ENCODE assay signal across 27 mouse cellular contexts in genomic region chr8:30962207-30962606, GRCm38 (mm10).
DNase-seq lines count a peak whose midpoint lies in the region; ATAC-seq lines count a peak whose summit lies in the region.
"Had no signal": no experiment of that assay in that cellular context is flagged by ENCODE, and none has a peak within 500 bp of the region (broad histone marks: within the 10 kb centered on the region; RNA-seq: fewer than 3 reads in every experiment).

No protein-coding gene starts in this region.

- H3K4me3 ChIP-seq in midbrain, embryonic 12.5 days, result no peak overlapping the region
- no peak overlapping the region for H3K4me3 ChIP-seq in midbrain, embryonic 16.5 days (ENCODE audit: low read depth, low read length)
- no peak overlapping the region for H3K4me3 ChIP-seq in embryonic facial prominence, embryonic 14.5 days (ENCODE audit: low read depth, low read length)
- H3K4me3 ChIP-seq: embryonic facial prominence, embryonic 15.5 days; heart, embryonic 12.5 days; heart, embryonic 15.5 days; hindbrain, embryonic 10.5 days had no signal

- H3K27me3 ChIP-seq in midbrain, embryonic 12.5 days, result peaks cover 5% of the 10 kb centered on the region
- no peaks in the 10 kb centered on the region for H3K27me3 ChIP-seq in midbrain, embryonic 16.5 days (ENCODE audit: control insufficient read depth, insufficient read depth, low read depth, low read length)
- no peaks in the 10 kb centered on the region for H3K27me3 ChIP-seq in embryonic facial prominence, embryonic 14.5 days (replicated peaks; ENCODE audit: control insufficient read depth, insufficient read depth, low read length)
- H3K27me3 ChIP-seq: embryonic facial prominence, embryonic 15.5 days; heart, embryonic 12.5 days; heart, embryonic 15.5 days had no signal

- H3K27ac ChIP-seq in midbrain, embryonic 12.5 days (replicated peaks), result no peak overlapping the region
- H3K27ac ChIP-seq in midbrain, embryonic 16.5 days (ENCODE audit: low read length), result no peak overlapping the region
- H3K27ac ChIP-seq in embryonic facial prominence, embryonic 14.5 days (replicated peaks; ENCODE audit: low read depth, low read length), result no peak overlapping the region
- H3K27ac ChIP-seq: embryonic facial prominence, embryonic 15.5 days; heart, embryonic 15.5 days; hindbrain, embryonic 10.5 days; hindbrain, postnatal 0 days had no signal

- H3K4me1 ChIP-seq in midbrain, embryonic 12.5 days, result 0 out of 2 replicates have a peak, but pooled peaks cover 5% of the 10 kb centered on the region
- H3K4me1 ChIP-seq in midbrain, embryonic 16.5 days (ENCODE audit: control insufficient read depth, insufficient read depth, low read length), result peaks cover 6% of the 10 kb centered on the region
- H3K4me1 ChIP-seq in embryonic facial prominence, embryonic 14.5 days (ENCODE audit: control insufficient read depth, insufficient read depth, low read length), result no peaks in the 10 kb centered on the region

- H3K9ac ChIP-seq in midbrain, embryonic 12.5 days (replicated peaks), result no peak overlapping the region
- no peak overlapping the region for H3K9ac ChIP-seq in midbrain, embryonic 16.5 days (ENCODE audit: low read depth, low read length)
- no peak overlapping the region for H3K9ac ChIP-seq in embryonic facial prominence, embryonic 14.5 days (ENCODE audit: low read depth, low read length)
- H3K9ac ChIP-seq: embryonic facial prominence, embryonic 15.5 days; heart, embryonic 12.5 days; heart, embryonic 15.5 days had no signal

- H3K9me3 ChIP-seq in midbrain, embryonic 12.5 days, result no peaks in the 10 kb centered on the region
- H3K9me3 ChIP-seq in midbrain, embryonic 16.5 days (replicated peaks; ENCODE audit: control insufficient read depth, low read length, poor library complexity, severe bottlenecking), result no peaks in the 10 kb centered on the region
- no peaks in the 10 kb centered on the region for H3K9me3 ChIP-seq in embryonic facial prominence, embryonic 14.5 days (ENCODE audit: control insufficient read depth, low read length)
- H3K9me3 ChIP-seq: embryonic facial prominence, embryonic 15.5 days; heart, embryonic 12.5 days; heart, embryonic 15.5 days; hindbrain, embryonic 10.5 days had no signal

- WGBS in midbrain, embryonic 12.5 days, result 78% methylated on average over 3 of the region's 3 CpGs
- 57% methylated on average over 3 of the region's 3 CpGs for whole genome bisulfite sequencing in midbrain, embryonic 16.5 days
- 44% methylated on average over 3 of the region's 3 CpGs for WGBS in embryonic facial prominence, embryonic 14.5 days

- peak; percentile 34; the same call in 1 of the 2 replicates for ATAC-seq in midbrain, embryonic 12.5 days (ENCODE audit: low FRiP score, low read depth)
- no peak for ATAC-seq in midbrain, embryonic 16.5 days
- ATAC-seq in embryonic facial prominence, embryonic 14.5 days (ENCODE audit: low read depth), result 0 out of 2 replicates have a peak, but pooled peaks have one; percentile 47
- ATAC-seq: CD4-positive, CD25-positive, alpha-beta regulatory T cell, adult 4 months; forebrain, embryonic 16.5 days; hindbrain, postnatal 0 days; inflammation-experienced regulatory T-cells, adult 6 months; intestine, embryonic 16.5 days had no signal

- no peaks in the 10 kb centered on the region for H3K36me3 ChIP-seq in midbrain, embryonic 12.5 days
- no peaks in the 10 kb centered on the region for H3K36me3 ChIP-seq in midbrain, embryonic 16.5 days (ENCODE audit: control insufficient read depth, insufficient read depth, low read length)
- no peaks in the 10 kb centered on the region for H3K36me3 ChIP-seq in embryonic facial prominence, embryonic 14.5 days (ENCODE audit: control insufficient read depth, insufficient read depth, low read length)
- H3K36me3 ChIP-seq: embryonic facial prominence, embryonic 15.5 days; heart, embryonic 12.5 days; heart, embryonic 15.5 days; hindbrain, embryonic 10.5 days had no signal

- no peak overlapping the region for H3K4me2 ChIP-seq in midbrain, embryonic 12.5 days (replicated peaks)
- no peak overlapping the region for H3K4me2 ChIP-seq in midbrain, embryonic 16.5 days (ENCODE audit: low read length)
- H3K4me2 ChIP-seq in embryonic facial prominence, embryonic 14.5 days (ENCODE audit: low read depth, low read length), result no peak overlapping the region
- H3K4me2 ChIP-seq: embryonic facial prominence, embryonic 15.5 days; heart, embryonic 12.5 days; heart, embryonic 15.5 days had no signal

- DNase-seq in heart, adult 11 months, result peak; percentile 45
- DNase-seq in heart, adult 9 months (ENCODE audit: low spot score in 2 of 2), result no peak
- DNase-seq in retina, postnatal 1 day, result peak; percentile 27
- no peak for DNase-seq in retina, embryonic 14.5 days (ENCODE audit: low spot score)
- DNase-seq in embryonic facial prominence, embryonic 14.5 days (ENCODE audit: low spot score), result no peak
- no peak for DNase-seq in adrenal gland, adult 8-10 months
- DNase-seq: adrenal gland, adult 2 months; adrenal gland, postnatal 25 days; cerebellum, adult 2 months; cerebellum, adult 9-11 months; cerebellum, postnatal 36 days; embryo, embryonic 11 days; gastrocnemius, postnatal 10 days; gastrocnemius, postnatal 36 days; heart, postnatal 10 days; heart, postnatal 36 days had no signal

Comparison
In these comparisons a context has a peak if more than half of its experiments do, and no peak if none do; other contexts are left out.
1. DNase-seq: peak in heart, adult 11 months (single experiment) and retina, postnatal 1 day (single experiment); none in heart, adult 9 months (0 of 2), retina, embryonic 14.5 days (single experiment), embryonic facial prominence, embryonic 14.5 days (single experiment) and adrenal gland, adult 8-10 months (single experiment).